Mouse (Mus musculus) left cerebral cortex, postnatal 10 days (tissue): ENCODE data around the gene Spert. TPM values are rescaled to one million over a fixed set of nuclear protein-coding genes. Genes with fewer than 3 reads are reported as not detected.

Source experiments
- DNase-seq, 2 experiments: peaks; one replicate each; pipeline ENCODE4 v3.0.0; 2021 to 2022; ENCODE audit warnings: low spot score in 2 of 2, mixed read lengths in 1 of 2; ENCODE audit errors: extremely low spot score in 1 of 2
- intact Hi-C: fragments of 180-260 bp; cut with DNase I; formaldehyde crosslinking; loops from one replicate; pipeline ENCODE4 v1.15.1; 2025
- total RNA-seq, 2 experiments: library from RNA; stranded (reverse); gene quantifications; 2 replicates each; pipeline ENCODE4 v1.2.3; 2021

Gene Spert
- not detected for total RNA-seq

DNA sequence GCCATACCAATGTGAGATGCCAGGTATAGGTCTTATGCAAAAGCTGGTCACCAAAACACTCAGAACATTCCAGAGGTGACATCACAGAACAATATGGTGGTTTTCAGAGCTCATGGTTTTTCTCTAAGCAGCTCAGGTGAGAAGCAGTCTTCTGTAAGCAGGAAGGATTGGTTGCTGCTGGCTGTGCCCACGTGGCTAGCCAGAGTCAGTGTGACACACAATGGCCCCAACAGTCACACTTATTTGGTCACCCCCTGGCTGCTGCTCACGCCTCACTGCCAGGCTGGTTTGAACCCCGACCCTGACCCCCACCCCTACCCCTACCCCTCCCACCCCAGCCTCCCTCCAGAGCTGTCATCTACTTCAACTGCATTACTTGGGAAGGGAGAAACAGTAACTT, at the start of gene Spert:
Spert (minus strand) TSS at position 139 of the 400 bp plus-strand sequence.
- intact Hi-C loops = no loop called here
- no peak for DNase-seq

DNA sequence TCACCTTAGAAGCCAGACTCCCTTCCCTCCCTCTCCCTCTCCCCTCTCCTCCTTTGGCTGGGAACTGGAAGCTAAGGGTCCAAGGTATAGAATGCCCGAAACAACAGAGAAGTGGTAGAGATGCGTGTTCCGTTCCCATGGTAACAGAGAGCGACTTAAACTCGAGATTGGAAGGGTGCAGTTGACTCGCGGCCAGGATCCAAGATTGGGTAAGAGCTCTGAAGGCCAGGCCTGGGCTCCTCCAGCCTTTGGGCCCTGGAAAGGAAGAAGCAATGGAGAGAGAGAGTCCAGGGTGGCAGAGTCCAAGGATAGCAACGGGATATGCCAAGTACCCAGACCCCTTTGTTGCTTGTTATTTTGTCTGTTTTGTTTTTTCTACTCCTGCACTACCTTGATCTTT, 49.2 kb upstream of the Spert start, which contains the start of gene Erich6b:
Erich6b (plus strand) TSS at position 180 of the 400 bp plus-strand sequence.
- intact Hi-C loops = loop anchor here (10.0 kb wide), 1 partner anchor 187 kb away; the partner anchor contains the start of gene Siah3
- peak; percentile 29 to 40 for DNase-seq

DNA sequence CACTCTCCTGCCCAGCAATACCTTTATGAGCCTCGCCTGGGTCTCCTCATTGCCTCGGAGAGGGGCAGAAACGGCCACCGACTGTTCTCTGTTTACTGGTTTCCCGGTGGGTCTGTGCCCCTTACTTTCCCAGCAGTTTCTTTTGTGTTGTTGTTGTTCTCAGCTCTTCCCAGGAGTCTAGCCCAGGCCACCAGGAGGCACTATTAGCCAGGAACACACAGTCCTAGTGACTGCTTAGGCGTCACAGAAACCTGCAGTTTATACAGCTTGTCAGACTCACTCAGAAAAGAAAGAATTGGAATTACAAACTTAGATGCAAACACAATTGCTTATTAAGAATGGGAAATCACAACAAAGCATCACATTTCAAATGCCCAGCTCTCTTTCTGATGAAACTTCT, 48.5 kb upstream of the Spert start:
- peak in 1 of 2 experiments; percentile 30 for DNase-seq
- intact Hi-C loops = loop anchor here (10.0 kb wide), 1 partner anchor 187 kb away; the partner anchor contains the start of gene Siah3

DNA sequence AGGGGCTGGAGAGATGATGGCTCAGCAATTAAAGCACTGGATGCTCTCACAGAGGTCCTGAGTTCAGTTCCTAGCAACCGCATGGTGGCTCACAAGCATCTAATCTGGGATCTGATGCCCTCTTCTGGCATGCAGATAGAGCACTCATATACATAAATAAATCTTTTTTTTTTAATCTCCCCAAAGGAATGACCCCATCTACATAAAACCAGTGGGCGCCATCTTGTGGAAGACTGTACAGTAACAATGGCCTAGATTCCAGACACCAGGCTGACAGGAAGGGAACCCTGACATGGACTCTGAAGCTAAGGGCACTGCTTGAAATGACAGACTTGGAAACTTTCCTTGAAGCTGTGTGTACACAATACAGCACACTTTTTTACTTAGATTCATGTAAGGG, 47.9 kb upstream of the Spert start:
- intact Hi-C loops = loop anchor here (10.0 kb wide), 1 partner anchor 186 kb away; the partner anchor contains the start of gene Siah3
- no peak for DNase-seq

DNA sequence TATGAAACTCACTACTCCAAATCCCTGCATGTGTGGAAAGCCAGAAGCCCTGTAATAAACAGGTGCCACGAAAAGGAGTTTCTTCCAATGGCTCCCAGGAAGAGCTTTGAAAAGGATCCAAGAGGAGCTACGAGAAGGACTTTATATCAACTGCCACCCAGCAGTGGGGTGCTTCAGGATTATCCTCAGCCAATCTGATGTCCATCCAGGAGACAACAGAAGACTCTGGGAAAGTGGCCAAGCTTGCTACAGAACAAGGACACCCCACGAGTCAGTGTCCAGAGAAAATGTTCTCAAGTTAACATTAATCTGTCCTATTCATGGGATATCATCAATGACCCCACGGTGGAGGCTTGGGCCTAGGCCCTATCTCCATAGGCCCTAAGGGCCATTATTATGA, 44.7 kb upstream of the Spert start:
- intact Hi-C loops = no loop called here
- no peak for DNase-seq

DNA sequence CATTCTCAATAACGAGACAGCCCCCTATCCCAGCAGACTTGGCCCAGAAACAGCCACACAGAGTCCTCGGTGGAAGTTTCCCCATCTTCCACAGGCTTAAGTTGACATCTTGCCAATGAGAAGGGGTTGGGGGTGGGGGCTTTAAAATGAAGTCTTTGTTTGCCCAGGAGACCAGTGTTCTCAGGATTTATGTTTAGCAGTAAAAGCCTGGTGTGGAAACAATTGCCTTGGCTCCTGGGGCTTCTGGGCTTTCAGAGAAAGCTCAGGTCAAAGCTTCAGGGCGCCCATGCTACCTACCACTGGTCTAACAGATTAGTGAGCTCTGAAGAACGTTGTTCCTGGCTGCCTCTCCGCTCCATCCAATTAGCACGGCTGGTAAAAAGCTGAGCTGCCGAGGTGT, 43.2 kb upstream of the Spert start:
- intact Hi-C loops = no loop called here

DNA sequence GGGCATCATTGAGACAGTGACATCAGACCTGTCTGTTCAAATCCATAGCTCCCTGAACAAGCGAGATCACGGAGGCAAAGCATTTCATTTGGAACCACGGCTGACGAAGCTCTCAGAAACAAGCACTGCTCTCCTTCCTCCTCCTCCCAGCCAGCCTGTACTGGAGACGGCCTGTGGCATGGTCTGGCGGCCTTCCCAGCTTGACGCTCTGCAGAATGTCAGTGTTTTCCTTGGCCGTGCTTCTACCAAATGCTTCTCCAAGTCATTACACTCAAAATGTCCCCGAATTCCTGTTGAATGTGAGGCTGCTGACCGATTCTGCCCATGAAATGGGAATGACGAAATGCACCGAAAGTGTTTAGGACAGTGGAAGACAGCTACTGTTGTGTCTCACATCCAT, 42.4 kb upstream of the Spert start:
- intact Hi-C loops = no loop called here
- DNase-seq = peak in 1 of 2 experiments; percentile 60

More for the DNA sequence above, 43.2 kb upstream of the Spert start:
- no peak for DNase-seq

DNA sequence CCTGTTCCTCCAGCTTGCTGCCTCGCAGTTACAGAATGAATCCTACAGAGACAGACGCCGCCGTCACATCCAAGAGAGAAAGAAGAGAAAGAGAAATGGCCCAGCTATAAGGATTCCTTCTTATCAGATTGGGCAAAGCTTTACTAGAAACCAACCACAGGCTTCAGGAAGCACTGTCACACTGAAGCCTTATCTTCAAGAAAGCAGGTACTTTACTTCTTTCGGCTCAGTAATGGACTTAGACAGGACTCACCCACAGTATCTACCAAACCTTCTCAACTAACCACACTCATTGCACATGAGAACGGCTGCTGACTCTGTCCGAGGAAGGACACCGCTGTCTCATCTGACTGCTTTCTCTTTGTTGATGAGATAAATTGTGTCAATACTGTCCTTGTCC, 36.0 kb upstream of the Spert start:
- intact Hi-C loops = no loop called here

DNA sequence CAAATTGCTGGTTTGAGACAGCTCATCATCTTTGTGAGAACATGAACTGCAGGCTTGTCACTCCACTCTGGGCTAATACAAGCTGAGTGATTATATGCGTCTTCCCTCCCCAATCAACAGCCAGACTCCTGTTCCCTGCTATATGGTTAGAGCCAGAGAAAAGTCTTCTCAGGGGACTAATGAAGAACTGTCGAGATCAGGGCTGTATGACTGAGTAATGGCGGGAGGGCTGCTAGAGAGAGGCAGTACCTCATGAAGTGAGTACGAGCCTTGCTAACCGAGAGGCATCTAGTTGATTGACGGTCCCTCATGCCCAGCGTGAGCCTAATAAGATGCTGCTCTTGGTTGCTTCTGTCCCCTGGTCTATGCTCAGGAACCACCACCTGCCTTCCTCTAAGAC, 30.1 kb upstream of the Spert start:
- DNase-seq = no peak
- intact Hi-C loops = no loop called here

More for the DNA sequence above, 36.0 kb upstream of the Spert start:
- DNase-seq = no peak

DNA sequence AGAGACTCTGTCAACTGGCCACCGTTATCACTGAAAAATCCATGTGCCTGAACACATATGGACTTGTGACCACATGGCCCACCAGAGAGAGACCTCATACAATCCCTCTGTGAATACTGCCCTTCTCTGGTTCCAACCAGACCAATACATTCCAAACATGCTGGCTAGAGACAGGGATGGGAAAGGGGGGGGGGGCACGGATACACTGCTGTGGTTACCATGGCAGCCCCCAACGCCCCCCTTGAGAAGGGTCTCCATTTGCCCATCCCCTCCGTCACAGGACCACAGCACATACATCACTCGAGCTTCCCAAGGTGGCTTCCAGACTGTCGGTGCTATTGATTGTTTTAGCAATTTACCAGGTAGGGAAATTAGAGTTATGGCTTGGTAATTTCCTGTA, 23.5 kb upstream of the Spert start:
- intact Hi-C loops = no loop called here
- DNase-seq = no peak

DNA sequence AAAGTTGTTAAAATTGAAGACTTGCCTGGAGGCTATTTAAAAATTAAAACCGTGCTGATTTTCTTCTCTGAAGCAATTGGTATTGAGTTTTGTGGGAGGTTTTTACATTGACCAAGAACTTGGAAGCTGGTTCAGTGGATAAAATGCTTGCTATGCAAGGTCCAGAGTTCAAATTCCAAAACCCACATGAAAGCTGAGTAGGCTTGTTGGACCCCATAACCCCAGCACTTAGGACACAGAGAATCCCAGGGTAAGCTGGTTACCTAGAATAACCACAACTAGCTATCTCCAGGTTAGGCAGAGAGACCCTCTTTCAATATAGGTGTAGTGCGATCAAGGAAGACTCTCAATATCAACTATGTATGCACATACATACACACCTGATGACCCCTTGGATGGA, 16.3 kb upstream of the Spert start:
- intact Hi-C loops = no loop called here
- DNase-seq = no peak

DNA sequence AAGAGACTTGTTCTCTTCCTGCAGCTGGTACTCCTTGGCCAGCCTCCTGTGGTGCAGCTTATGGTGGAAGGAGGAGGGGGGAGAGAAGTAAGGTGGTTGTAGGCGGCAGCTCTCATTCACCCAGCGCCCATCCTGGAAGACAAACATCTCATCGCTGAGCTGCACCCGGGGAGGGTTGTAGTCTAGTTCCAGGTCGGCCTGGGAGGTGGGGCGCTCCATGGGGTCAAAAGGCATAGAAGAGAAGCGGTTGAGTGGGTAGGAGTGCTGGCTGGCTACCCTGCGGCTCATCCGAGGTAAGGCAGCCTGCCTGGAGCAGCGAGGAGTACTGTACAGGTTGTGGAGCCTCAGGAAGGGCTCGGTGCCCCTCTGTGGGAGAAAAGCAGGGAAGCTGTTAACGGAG, 9.0 kb downstream of the Spert start:
- DNase-seq = no peak
- intact Hi-C loops = no loop called here

DNA sequence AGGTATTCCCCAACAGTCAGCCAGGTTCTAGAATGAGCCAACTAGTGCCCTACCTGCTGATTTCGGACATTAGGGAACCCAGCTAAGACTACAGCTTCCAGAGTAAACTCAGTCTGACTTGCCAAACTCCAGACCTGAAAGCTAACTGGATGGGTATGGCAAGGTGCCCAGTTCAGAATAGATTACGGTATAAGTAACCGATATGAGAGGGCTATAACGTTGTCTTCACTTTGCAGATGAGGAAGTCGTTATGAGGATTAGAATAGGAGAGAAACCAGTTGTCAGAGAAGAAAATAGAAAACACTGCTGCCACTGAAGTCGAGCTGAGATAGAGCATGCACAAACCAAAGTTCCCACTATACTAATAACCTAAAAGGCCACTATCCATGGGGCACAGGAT, 13.9 kb downstream of the Spert start:
- DNase-seq = no peak
- intact Hi-C loops = no loop called here

DNA sequence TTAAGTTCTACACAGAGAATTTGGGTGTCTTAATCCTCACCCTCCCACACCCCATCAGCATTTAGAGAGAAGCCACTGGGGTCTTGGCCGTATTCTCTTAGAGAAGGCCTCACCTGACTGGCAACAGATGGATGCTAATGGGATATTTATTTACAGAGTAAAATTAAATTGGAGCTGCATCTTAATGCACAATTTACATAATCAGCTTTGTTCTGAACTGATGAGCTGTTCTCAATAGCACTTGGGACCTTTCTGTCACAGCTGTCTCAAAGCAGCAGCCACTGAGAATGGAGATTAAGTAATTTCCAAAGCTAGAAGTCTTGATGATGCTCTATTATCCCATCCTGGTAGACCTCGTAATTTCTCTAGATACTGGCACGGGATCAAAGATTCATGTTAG, 26.6 kb downstream of the Spert start:
- no peak for DNase-seq
- intact Hi-C loops = loop anchor here (10.0 kb wide), 1 partner anchor 192 kb away; no protein-coding TSS in a partner anchor

DNA sequence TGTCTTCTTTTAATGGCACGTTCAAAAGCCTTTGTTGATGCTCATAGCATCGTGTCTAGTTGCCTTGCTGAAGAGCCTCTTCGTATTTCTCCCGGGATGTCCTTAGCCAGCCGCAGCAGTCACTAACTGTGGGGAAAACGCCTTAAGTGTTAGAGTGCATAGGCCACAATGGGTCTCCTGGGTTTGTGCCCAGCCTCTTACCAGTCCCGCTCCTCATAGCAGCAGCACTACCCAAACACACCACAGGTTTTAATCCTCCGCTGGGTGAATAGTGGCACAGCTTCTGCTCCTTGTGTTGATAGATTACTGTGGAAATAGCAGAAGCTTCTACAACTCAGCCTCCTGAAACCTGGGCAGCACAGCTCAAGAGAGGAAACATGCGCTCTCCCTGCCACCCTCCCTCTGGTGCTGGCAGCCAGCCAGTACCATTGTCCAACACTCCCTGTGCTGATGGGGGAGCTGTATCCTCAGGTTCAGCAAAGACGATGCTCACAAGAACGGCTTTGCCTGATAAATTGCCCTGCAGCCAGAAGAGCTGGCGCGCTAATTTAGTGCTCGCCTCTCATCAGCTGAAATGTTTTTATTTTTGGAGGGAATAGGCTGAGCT, 27.3 kb downstream of the Spert start:
- DNase-seq = peak; percentile 29 to 79
- intact Hi-C loops = loop anchor here (10.0 kb wide), 1 partner anchor 191 kb away; no protein-coding TSS in a partner anchor

DNA sequence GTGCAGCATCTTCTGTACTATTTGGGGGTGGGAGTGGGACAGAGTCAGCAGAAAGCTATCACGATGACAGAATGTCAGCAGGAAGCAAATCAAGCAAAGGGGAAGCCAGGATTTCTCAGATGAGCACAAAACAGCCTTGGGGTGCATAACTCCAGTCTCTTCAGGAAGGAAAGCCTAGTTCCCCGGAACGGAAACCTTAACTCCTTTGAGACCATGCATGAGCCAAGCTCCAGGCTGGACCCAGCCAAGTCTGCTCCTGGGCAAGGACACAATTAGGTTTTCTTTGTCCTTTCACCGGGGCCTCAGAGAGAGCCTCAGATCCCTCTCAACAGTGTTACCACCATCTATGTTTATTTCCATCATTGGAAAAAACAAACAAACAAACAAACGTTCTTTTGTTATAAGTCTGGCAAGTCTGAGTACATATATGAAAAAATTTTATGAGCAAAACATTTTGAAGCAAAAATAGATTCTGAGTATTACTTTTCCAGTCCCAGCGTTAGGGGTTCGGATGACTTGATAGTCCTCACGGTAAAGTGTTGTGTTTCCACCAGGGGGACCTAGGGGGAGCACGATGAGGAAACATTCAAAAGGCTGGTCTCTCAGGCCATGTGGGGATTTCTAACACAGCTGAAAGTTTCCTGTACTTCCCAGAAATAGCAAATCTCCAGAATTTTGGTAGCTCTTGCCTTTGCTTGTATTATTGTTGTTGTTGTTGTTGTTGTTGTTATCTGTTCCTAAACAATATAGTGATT, 31.2 kb downstream of the Spert start:
- no peak for DNase-seq
- intact Hi-C loops = loop anchor here (10.0 kb wide), 1 partner anchor 187 kb away; no protein-coding TSS in a partner anchor

DNA sequence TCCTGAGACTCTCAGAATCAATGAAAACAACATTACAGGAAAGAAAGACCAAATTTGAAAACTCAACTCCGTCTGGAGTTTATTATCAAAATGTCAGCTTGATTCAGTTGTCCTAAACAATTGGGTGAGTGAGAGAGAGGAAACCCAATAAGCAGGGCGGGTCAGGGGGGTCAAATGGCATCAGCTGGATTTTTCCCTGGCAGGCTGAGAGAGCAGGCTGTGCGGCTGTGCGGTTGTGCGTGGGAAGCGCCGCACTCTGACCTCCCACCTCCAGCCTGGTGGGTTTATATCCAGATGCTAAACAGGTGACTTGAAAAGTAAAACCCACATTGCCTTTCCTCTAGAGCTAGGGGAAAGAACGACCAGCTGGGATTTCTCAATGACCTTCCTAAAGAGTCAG, 51.2 kb downstream of the Spert start:
- intact Hi-C loops = no loop called here
- no peak for DNase-seq

DNA sequence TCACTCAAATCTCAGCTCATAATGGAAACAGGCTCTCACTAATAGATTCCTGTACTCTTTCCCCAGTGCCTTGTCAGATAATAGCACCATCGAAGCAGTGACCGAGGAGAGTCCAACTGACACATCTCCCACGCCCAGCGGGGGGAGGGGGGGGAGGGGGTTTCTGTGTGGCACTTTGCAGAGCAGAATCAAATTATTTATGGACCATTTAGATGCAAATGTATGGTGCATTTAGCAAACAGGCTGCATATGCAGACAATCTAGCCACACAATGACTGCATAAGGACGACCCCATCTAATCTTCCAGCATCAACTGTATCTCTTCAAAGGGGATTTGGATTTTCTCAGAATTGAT, 51.9 kb downstream of the Spert start:
- intact Hi-C loops = no loop called here
- no peak for DNase-seq

DNA sequence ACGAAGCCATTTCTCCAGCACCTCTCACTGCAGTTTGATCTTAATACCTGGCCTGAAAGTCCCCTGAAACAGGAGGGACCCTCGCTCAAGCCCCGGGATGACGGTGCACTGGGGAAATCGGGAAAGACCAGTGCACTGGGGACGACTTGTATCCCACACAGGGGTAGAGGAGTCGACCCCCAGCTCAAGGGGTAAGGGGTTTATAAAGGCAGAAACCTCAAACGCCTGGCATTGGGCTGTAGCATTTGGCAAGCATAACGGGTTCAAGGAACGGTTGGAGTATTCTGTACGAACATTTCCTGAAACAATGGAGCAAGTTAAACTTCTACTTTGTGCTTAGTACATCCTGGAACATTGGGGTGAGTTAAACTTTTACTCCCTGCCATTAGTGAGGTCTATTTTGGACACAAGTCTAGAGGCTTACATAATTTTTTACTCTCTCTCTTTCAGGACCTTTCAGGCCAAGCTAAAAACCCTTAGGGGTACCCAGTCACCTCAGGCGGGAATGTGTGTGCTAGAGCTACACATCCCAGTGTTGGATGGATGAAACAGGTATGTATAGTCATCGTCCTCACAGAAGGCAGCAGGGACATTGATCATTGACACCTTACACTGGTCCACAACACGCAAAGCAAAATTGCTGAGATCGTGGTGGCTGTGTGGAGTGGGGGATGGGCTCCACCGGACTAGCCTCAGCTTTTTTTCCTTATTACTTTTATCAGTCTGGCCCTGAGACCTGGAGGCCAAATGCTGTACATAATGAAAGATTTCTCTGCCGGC, 52.5 kb downstream of the Spert start:
- intact Hi-C loops = no loop called here
- no peak for DNase-seq
